Mouse (Mus musculus) heart, embryonic 11.5 days (tissue): ENCODE data around the gene Sema6d. TPM values are rescaled to one million over a fixed set of nuclear protein-coding genes. Genes with fewer than 3 reads are reported as not detected.

Source experiments
- ATAC-seq: fragments of 200-750 bp; cut with Nextera tagmentation; replicated peaks from 2 replicates; pipeline ENCODE4 v1.8.0; 2017; ENCODE audit warnings: moderate library complexity; ENCODE audit not compliant: insufficient number of reproducible peaks, low FRiP score, low TSS enrichment
- H3K27ac ChIP-seq: fragments of 300-500 bp; sonication (generic); 2 replicates; pipeline ENCODE4 v1.5.1; 2014; ENCODE audit warnings: mild to moderate bottlenecking, low read depth, low read length
- H3K27me3 ChIP-seq: fragments of 300-500 bp; sonication (generic); 2 replicates; pipeline ENCODE4 v1.6.1; 2014; ENCODE audit warnings: mild to moderate bottlenecking, low read length, mixed read lengths; ENCODE audit not compliant: control insufficient read depth, insufficient read depth
- H3K36me3 ChIP-seq: fragments of 300-500 bp; sonication (generic); 2 replicates; pipeline ENCODE4 v1.6.1; 2014; ENCODE audit warnings: mild to moderate bottlenecking, low read length, moderate library complexity, mixed read lengths; ENCODE audit not compliant: control insufficient read depth, insufficient read depth
- H3K4me1 ChIP-seq: fragments of 300-500 bp; sonication (generic); 2 replicates; pipeline ENCODE4 v1.6.1; 2014; ENCODE audit warnings: low read length; ENCODE audit not compliant: control insufficient read depth, insufficient read depth
- H3K4me2 ChIP-seq: fragments of 300-500 bp; sonication (generic); 2 replicates; pipeline ENCODE4 v1.6.1; 2014; ENCODE audit warnings: mild to moderate bottlenecking, moderate library complexity
- H3K4me3 ChIP-seq: fragments of 300-500 bp; sonication (generic); 2 replicates; pipeline ENCODE4 v1.5.1; 2014; ENCODE audit warnings: low read depth, low read length
- H3K9ac ChIP-seq: fragments of 300-500 bp; sonication (generic); 2 replicates; pipeline ENCODE4 v1.6.1; 2014; ENCODE audit warnings: mild to moderate bottlenecking, low read depth, low read length, moderate library complexity
- H3K9me3 ChIP-seq: fragments of 300-500 bp; sonication (generic); replicated peaks from 2 replicates; pipeline ENCODE4 v1.6.1; 2016; ENCODE audit warnings: low read length; ENCODE audit not compliant: control insufficient read depth
- WGBS: fragments of 180-500 bp; shearing (Covaris S2); extraction: QIAGEN DNeasy Blood & Tissue Kit; methylation state at CpG from one replicate; pipeline ENCODE4 v1.1.7; 2014; ENCODE audit not compliant: insufficient replicate concordance; 5-methylcytosine and 5-hydroxymethylcytosine counted together
- polyA plus RNA-seq: library from polyadenylated mRNA; unstranded; fragments of >200 nt; fragmentation: Nextera tagmentation; extraction: Ambion mirVana; gene quantifications from 2 replicates; pipeline ENCODE4 v1.2.1, GENCODE M21; 2014

Sema6d gene
- polyA plus RNA-seq, 1 experiment from 2014 or later, result 24.9 TPM

DNA sequence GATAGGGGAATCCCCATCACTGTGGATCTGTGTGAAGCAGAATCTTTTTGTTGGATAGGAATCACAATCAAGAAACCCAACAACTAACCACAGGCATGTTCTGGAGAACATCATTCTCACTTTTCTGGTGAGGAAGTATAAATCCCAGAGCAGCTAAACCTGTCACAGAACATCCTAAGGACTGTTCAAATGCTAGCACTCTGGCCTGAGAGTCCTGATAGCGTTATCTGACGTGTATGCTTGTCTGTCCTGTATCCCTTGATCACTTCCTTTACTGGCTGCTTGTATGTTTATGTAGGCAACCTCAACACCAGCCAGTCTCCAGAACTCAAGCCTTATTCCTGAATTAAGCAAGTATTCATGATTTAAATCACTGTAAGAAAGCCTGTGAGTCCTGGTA, 281.6 kb downstream of the Sema6d start:
- Histone ChIP-seq H3K4me2 (no peak overlapping the region), H3K4me1 (peaks cover 17% of the 10 kb centered on the region), H3K36me3 (no peaks in the 10 kb centered on the region), H3K27ac (peak overlapping the region; percentile 1; the same call in 1 of the 2 replicates), H3K9ac (no peak overlapping the region), H3K27me3 (no peaks in the 10 kb centered on the region), H3K4me3 (no peak overlapping the region), H3K9me3 (no peaks in the 10 kb centered on the region)
- whole genome bisulfite sequencing, result 8% methylated on average over 2 of the region's 2 CpGs
- peak; percentile 76 for ATAC-seq

DNA sequence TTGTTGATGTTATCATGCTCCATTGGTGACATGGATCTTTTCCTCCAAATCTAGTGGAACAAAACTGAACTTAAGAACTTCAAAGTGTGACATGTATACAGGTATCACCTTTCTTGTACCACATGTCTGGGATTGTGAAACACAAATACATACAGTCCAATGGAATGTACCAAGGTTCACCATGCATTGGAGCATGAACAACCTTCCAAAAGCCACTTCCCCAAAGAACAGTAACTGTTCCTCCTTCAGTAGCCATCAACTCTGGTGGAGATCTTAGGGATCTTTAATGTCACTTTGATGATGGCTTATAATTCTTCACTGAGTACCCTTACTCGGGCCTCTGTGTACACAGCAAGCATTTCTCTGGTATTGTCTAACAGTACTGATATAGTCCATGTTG, 295.3 kb downstream of the Sema6d start:
- no peak for ATAC-seq
- Histone ChIP-seq H3K9me3 (no peaks in the 10 kb centered on the region), H3K9ac (no peak overlapping the region), H3K4me1 (no peaks in the 10 kb centered on the region), H3K27ac (no peak overlapping the region), H3K4me2 (no peak overlapping the region), H3K4me3 (no peak overlapping the region), H3K27me3 (no peaks in the 10 kb centered on the region), H3K36me3 (no peaks in the 10 kb centered on the region)
- WGBS, result 72% methylated on average over 1 of the region's 1 CpGs

DNA sequence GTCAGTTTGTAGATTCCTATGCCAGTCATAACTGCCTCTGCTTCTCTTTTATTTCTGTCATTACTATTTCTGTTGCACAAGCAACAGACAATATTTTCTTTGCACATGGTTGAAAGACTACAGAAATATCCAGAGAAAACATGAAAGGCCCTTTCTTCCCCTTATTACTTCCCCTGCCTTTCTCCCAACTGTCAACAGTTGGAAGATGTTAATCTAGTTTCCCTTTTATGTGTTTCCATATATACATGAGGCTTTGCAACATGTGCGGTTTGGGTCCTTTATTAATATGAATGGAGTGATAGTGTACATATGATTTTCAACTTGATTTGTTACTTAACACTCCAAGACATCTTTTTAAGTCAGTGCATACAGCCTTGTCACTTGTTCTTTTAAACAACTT, 296.0 kb downstream of the Sema6d start:
- Histone ChIP-seq H3K4me2 (no peak overlapping the region), H3K9ac (no peak overlapping the region)
- 67% methylated on average over 1 of the region's 1 CpGs for WGBS

DNA sequence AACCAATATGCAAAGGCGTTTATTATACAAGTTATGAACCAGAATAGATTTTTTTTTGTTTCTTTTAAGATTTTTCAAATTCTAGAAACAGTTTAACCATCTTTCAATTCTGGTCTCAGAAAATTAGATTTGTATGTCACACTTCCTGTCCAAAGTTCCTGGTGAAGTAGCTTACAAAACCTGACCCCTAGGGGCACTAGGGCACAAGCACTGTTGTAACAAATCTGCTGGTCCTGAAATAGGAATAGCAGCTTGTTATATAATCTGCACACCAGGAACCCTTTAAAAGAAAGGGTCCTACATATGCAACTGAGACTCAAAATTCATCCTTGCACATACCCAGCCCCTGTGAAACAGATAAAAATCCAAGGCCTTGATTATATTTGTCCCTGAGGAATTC, 298.5 kb downstream of the Sema6d start:
- no peak overlapping the region for H3K27ac ChIP-seq
- no peaks in the 10 kb centered on the region for H3K9me3 ChIP-seq
- no peak overlapping the region for H3K4me2 ChIP-seq
- no peaks in the 10 kb centered on the region for H3K27me3 ChIP-seq
- WGBS, result 72% methylated on average over 1 of the region's 1 CpGs
- ATAC-seq, result no peak
- no peak overlapping the region for H3K4me3 ChIP-seq
- no peaks in the 10 kb centered on the region for H3K36me3 ChIP-seq
- H3K4me1 ChIP-seq, result no peaks in the 10 kb centered on the region
- no peak overlapping the region for H3K9ac ChIP-seq

More for the DNA sequence above, 296.0 kb downstream of the Sema6d start:
- Histone ChIP-seq H3K27ac (no peak overlapping the region), H3K36me3 (no peaks in the 10 kb centered on the region), H3K9me3 (no peaks in the 10 kb centered on the region), H3K4me1 (no peaks in the 10 kb centered on the region), H3K27me3 (no peaks in the 10 kb centered on the region), H3K4me3 (no peak overlapping the region)
- ATAC-seq, result no peak

DNA sequence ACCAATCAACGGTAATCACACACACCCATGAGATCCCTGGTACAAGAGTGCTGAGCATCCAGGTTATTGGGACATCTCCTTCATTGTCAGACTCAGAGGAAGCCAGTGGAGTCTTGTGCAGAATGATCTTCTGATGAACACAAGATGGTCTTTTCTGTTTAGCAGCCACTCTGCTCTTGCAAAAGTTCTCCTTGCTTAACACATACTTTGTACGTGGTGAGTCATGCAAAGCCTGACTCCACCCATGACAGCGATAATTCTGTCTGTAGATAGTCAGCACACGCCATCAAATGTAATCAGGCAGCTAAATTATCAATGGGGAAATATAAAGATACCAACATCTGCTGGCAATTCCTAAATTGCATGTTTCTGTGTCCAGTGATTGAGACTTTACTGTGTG, 307.0 kb downstream of the Sema6d start:
- 76% methylated on average over 4 of the region's 4 CpGs for WGBS
- no peak for ATAC-seq
- H3K27me3 ChIP-seq, result no peaks in the 10 kb centered on the region

DNA sequence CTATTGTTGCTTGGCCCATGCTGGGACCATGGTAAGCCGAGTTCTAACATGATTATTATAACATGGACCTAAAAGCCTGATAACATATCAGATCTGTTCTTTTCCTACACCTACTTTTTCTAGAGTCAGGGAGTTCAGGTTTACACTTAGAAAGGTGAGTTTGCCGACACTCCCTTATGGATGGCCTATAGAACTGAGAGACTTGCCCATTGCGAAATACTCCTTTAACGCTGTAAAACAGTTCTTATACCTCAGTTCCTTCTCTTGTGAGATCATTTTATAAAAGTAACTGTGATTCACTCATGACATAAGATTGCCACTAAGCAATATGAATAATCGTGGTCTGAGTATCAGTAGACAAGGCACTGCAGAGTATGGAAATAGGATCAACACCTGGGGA, 307.5 kb downstream of the Sema6d start:
- Histone ChIP-seq H3K9ac (no peak overlapping the region), H3K9me3 (no peaks in the 10 kb centered on the region), H3K36me3 (no peaks in the 10 kb centered on the region), H3K4me3 (no peak overlapping the region), H3K27me3 (no peaks in the 10 kb centered on the region), H3K4me2 (no peak overlapping the region), H3K27ac (no peak overlapping the region), H3K4me1 (no peaks in the 10 kb centered on the region)
- ATAC-seq, result no peak
- 88% methylated on average over 5 of the region's 5 CpGs for WGBS

More for the DNA sequence above, 307.0 kb downstream of the Sema6d start:
- Histone ChIP-seq H3K4me1 (no peaks in the 10 kb centered on the region), H3K4me2 (no peak overlapping the region), H3K27ac (no peak overlapping the region), H3K36me3 (no peaks in the 10 kb centered on the region), H3K9me3 (no peaks in the 10 kb centered on the region), H3K4me3 (no peak overlapping the region), H3K9ac (no peak overlapping the region)

DNA sequence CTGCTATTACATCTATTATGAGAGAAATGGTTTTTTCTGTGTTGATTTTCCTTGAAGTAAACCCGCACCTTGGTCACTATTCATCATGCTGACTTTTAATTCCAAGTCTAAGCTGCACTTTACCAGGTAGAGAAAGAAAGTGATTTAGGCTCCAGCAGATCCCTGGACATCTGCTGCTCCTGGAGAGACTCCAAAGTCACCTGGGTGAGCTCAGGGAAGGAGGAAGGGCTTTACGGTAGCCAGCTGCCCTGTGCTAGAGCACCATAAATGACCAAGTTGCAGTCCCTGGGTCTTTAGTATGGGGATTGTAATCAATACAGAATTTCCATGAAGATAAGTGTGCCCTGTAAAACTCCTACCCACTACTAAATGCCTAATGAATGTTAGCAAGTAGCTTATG, 309.8 kb downstream of the Sema6d start:
- Histone ChIP-seq H3K4me2 (no peak overlapping the region), H3K27ac (no peak overlapping the region), H3K27me3 (no peaks in the 10 kb centered on the region), H3K4me1 (peaks cover 11% of the 10 kb centered on the region), H3K9me3 (no peaks in the 10 kb centered on the region), H3K9ac (no peak overlapping the region), H3K4me3 (no peak overlapping the region), H3K36me3 (no peaks in the 10 kb centered on the region)
- ATAC-seq, result no peak
- 89% methylated on average over 2 of the region's 2 CpGs for WGBS

DNA sequence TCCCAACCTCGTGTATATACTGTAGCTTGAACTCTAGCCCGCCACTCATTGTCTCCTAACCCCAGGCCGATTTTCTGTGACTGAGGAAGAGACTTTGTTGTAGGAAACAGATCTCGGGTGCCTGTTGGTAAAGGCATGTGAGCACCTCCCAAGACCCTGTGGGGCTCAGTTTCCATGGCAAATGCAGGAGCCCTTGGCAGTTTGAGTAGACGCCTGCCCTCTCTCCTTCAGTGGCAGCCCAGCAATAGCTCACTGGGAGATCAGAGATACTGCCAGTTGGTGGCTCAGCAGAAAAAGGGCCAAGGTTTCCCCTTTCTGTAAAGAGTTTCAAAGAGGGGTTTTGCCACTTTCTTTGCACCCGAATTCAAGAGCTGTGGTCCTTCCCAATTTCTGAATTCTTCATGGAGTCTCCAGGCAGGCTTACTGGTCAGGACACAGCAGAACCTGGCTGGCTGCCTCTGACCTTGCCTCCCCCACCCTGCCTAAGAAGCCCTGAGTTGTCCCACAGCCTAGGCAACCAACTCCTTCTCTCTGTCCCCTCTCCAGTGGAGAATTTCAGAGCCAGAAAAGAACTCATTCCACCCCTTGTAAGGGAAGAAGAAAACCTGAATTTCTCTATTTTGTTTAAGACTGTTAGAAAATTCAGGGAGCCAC, 312.1 kb downstream of the Sema6d start:
- peaks cover 14% of the 10 kb centered on the region for H3K4me1 ChIP-seq

DNA sequence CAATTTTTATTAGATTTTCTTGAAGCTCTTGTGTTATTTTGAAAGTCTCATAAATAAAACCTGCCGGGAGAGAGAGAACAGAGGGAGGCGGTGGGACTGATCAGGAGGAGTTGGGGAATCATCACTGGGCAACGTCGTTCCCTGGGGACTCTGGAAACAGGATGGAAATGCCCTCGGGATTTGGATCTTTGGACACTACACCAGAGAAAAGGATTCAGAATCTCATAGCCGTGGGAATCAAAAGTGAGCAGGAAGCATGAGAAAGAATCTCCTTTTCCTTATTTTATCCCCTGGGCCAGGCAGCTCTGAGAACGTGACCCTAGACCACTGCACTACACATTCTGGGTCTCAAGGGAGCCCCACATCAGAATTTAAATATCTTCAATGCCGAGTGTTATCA, 313.8 kb downstream of the Sema6d start:
- no peaks in the 10 kb centered on the region for H3K9me3 ChIP-seq
- peaks cover 14% of the 10 kb centered on the region for H3K4me1 ChIP-seq
- no peak overlapping the region for H3K4me2 ChIP-seq
- 0 out of 2 replicates have a peak overlapping the region, but pooled peaks have one; percentile 15 for H3K27ac ChIP-seq
- H3K36me3 ChIP-seq, result no peaks in the 10 kb centered on the region
- no peak overlapping the region for H3K4me3 ChIP-seq
- H3K9ac ChIP-seq, result no peak overlapping the region
- WGBS, result 69% methylated on average over 8 of the region's 8 CpGs
- H3K27me3 ChIP-seq, result no peaks in the 10 kb centered on the region
- no peak for ATAC-seq

More for the DNA sequence above, 312.1 kb downstream of the Sema6d start:
- no peak overlapping the region for H3K4me3 ChIP-seq
- WGBS, result 58% methylated on average over 6 of the region's 6 CpGs
- H3K9ac ChIP-seq, result no peak overlapping the region
- no peaks in the 10 kb centered on the region for H3K27me3 ChIP-seq
- H3K9me3 ChIP-seq, result no peaks in the 10 kb centered on the region
- H3K36me3 ChIP-seq, result no peaks in the 10 kb centered on the region
- H3K4me2 ChIP-seq, result no peak overlapping the region
- H3K27ac ChIP-seq, result no peak overlapping the region
- ATAC-seq, result no peak
